Mouse (Mus musculus): ENCODE results near the gene Prkce.
"Not testable (repeated sequence)": the region's sequence is repeated elsewhere in the genome, so short reads cannot be mapped to it uniquely, and the experiment has no call there.

- TF ChIP-seq CTCF (IDR thresholded peaks at IDR 0.05; ENCODE audit: borderline replicate concordance, extremely low read depth, insufficient read depth, insufficient read length); POLR2A (IDR thresholded peaks at IDR 0.05; ENCODE audit: borderline replicate concordance, extremely low read depth, insufficient read depth, insufficient read length, poor library complexity, severe bottlenecking): not testable (repeated sequence)
Observed at GRCm38 (mm10) chr17:86477401-86477800, 309.8 kb downstream of the Prkce start.

Data from brain, embryonic 14.5 days (tissue).